Mouse (Mus musculus) lung, postnatal 10 days (tissue): ENCODE measurements around the gene Zfp968.
"Not testable (repeated sequence)": the region's sequence is repeated elsewhere in the genome, so short reads cannot be mapped to it uniquely, and the experiment has no call there.

Source experiments
- DNase-seq: peaks from one replicate; pipeline ENCODE4 v3.0.0; 2021

Zfp968 gene

DNA sequence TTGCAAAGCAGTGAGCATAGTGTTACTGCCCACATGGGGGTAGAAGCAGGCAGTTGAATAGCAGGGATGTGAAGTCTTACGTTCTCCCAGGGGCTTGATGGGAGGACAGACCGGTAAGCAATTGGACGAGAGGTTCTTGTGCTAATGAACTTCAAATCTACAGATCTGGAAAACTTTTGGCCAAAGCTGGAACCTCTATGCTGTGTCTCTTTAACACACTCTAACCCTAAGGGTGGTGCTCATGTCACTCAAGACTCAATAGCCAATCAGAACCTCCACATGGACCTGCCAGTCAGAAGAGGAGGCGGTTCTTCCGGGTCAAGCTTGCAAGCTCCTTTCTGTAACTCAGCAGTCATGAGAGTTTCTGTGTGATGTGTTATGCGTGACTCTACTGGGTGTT lies at the start of gene Zfp968:
TSS of gene Zfp968 (plus strand) at position 301 of the 400 bp plus-strand sequence.
- not testable (repeated sequence) for DNase-seq

DNA sequence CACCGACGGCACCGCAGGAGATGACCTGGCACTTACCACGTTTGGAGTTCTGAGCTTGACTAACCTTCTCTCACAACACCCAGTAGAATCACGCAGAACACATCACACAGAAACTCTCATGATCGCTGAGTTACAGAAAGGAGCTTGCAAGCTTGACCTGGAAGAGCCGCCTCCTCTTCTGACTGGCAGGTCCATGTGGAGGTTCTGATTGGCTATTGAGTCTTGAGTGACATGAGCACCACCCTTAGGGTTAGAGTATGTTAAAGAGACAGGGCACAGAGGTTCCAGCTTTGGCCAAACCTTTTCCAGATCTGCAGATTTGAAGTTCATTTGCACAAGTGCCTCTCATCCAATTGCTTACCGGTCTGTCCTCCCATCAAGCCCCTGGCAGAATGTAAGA lies 34.1 kb upstream of the Zfp968 start, which contains the start of gene Gm4631:
TSS of gene Gm4631 (minus strand) at position 101 of the 400 bp plus-strand sequence.
- DNase-seq = not testable (repeated sequence)
